8 mouse cellular contexts compared by ENCODE assay signal in genomic region chr11:70615074-70615473, GRCm38 (mm10). TPM values are rescaled to one million over a fixed set of nuclear protein-coding genes. Genes with fewer than 3 reads are reported as not detected.
DNase-seq lines count a peak whose midpoint lies in the region; TF ChIP-seq lines count a peak whose summit lies in the region.

No protein-coding gene starts in this region.

- in situ Hi-C loops in CH12.LX (cut with MboI; ENCODE audit: low pct_ligation_motif_present, low pct_unique_long_range_greater_than_20kb, low sequenced_read_pairs), result loop anchor here (5.0 to 25.0 kb wide), 2 partner anchors 203 to 378 kb away; partner anchors contain the start of genes 0610010K14Rik, Bcl6b, Gm21988 and Pelp1

- dilution Hi-C loops in CH12.LX (cut with MboI; ENCODE audit: extremely low pct_ligation_motif_present, extremely low pct_unique_long_range_greater_than_20kb, low sequenced_read_pairs), result no loop called here

- H3K4me3 ChIP-seq in CH12.LX (replicated peaks in 1 of 3; ENCODE audit: low read depth in 2 of 3, low read length in 2 of 3, poor library complexity in 1 of 3), result peak overlapping the region in 2 of 3 experiments; percentile 26 to 36

- no peak overlapping the region for H3K4me2 ChIP-seq in CH12.LX (ENCODE audit: insufficient read depth, low read depth, poor library complexity, severe bottlenecking)

- intact Hi-C loops in heart, postnatal 14 days (cut with DNase I), result loop anchor here (10.0 kb wide), 1 partner anchor 200 kb away; the partner anchor contains the start of gene Pelp1

- H3K36me3 ChIP-seq in CH12.LX (replicated peaks in 1 of 2; ENCODE audit: control insufficient read depth in 1 of 2, insufficient read depth in 1 of 2, low read length in 1 of 2), result peaks cover 25 to 62% of the 10 kb centered on the region in 2 experiments

- no peak for TF ChIP-seq EP300 in CH12.LX (IDR thresholded peaks at IDR 0.05; ENCODE audit: low read length)

- no peak for TF ChIP-seq RAD21 in CH12.LX (IDR thresholded peaks at IDR 0.05; ENCODE audit: low read depth, low read length)

- no peaks in the 10 kb centered on the region for H3K27me3 ChIP-seq in CH12.LX (replicated peaks)

- no peak for TF ChIP-seq CTCF in CH12.LX (conservative IDR thresholded peaks at IDR 0.05 in 1 of 2, IDR thresholded peaks at IDR 0.05 in 1 of 2; ENCODE audit: low read depth in 2 of 2, low read length in 2 of 2)

- peak; percentile 46 for DNase-seq in CH12.LX (ENCODE audit: extremely low read depth)
- peak; percentile 66 for DNase-seq in adrenal gland, postnatal 25 days
- DNase-seq in fibroblast of lung, adult 2 months (ENCODE audit: low read depth), result peak; percentile 39
- peak; percentile 62 to 70 for DNase-seq in heart, postnatal 14 days
- peak; percentile 79 to 86 for DNase-seq in kidney, postnatal 4 days
- DNase-seq in mesoderm, embryonic 11.5 days (ENCODE audit: low read depth, low spot score), result peak; percentile 58
- DNase-seq in spleen, postnatal 4 days (ENCODE audit: low spot score in 2 of 2), result peak; percentile 68 to 82
- DNase-seq in layer of hippocampus, postnatal 25 days (ENCODE audit: extremely low spot score in 1 of 2, low spot score in 1 of 2), result no peak

- no peaks in the 10 kb centered on the region for H3K79me2 ChIP-seq in CH12.LX (replicated peaks; ENCODE audit: control insufficient read depth, extremely low read depth, insufficient read depth, poor library complexity, severe bottlenecking)

- no peak overlapping the region for H3K9ac ChIP-seq in CH12.LX (ENCODE audit: insufficient read depth, low read depth)

- peaks cover 0 to 20% of the 10 kb centered on the region in 2 experiments; a peak in 2 of 4 replicates for H3K4me1 ChIP-seq in CH12.LX (ENCODE audit: control insufficient read depth in 1 of 2, insufficient read depth in 2 of 2)

- H3K9me3 ChIP-seq in CH12.LX (replicated peaks; ENCODE audit: low read length), result no peaks in the 10 kb centered on the region

- peak; percentile 58 for TF ChIP-seq POLR2A in CH12.LX (IDR thresholded peaks at IDR 0.05; ENCODE audit: low read depth, low read length)

- H3K27ac ChIP-seq in CH12.LX (ENCODE audit: insufficient read depth, low read depth), result no peak overlapping the region

TF ChIP-seq in CH12.LX, 34 proteins besides CTCF, POLR2A, EP300 and RAD21:
- TF ChIP-seq GABPA (IDR thresholded peaks at IDR 0.05; ENCODE audit: insufficient replicate concordance, low read depth, low read length) (no peak), ELF1 (IDR thresholded peaks at IDR 0.05; ENCODE audit: low read depth, low read length) (peak; percentile 58; the same call in 1 of the 2 replicates)

RNA-seq across cellular contexts. Expression of gene 4930544D05Rik, which starts 0.6 kb away (rescaled TPM):
- total RNA-seq in CH12.LX (2012; rRNA removed) (0.17 TPM in 1 of 2 replicates, not detected in the other), CH12.LX (2014; rRNA removed) (not detected in 2 replicates)
- not detected in 2 replicates for polyA plus RNA-seq in CH12.LX (2012; ENCODE audit: insufficient read length, low read depth)
- not detected in 2 replicates for total RNA-seq in adrenal gland, postnatal 25 days (2021)
- not detected for total RNA-seq in heart, postnatal 14 days (2021)
- total RNA-seq in layer of hippocampus, postnatal 25 days (2021), result under 1 TPM in 1 of 2 experiments, not detected in 1; 0.66 TPM

RNA-seq across cellular contexts. Expression of gene Chrne, which starts 3.9 kb away (rescaled TPM):
- total RNA-seq in CH12.LX (2012; rRNA removed) (not detected in 2 replicates), CH12.LX (2014; rRNA removed) (not detected in 2 replicates)
- not detected in 2 replicates for polyA plus RNA-seq in CH12.LX (2012; ENCODE audit: insufficient read length, low read depth)
- not detected in 2 replicates for total RNA-seq in adrenal gland, postnatal 25 days (2021)
- total RNA-seq in heart, postnatal 14 days (2021), result not detected
- under 1 TPM in 1 of 2 experiments, not detected in 1; 0.44 TPM for total RNA-seq in layer of hippocampus, postnatal 25 days (2021)

RNA-seq across cellular contexts. Expression of gene Gp1ba, which starts 23.8 kb away (rescaled TPM):
- total RNA-seq in CH12.LX (2012; rRNA removed), result 0.25 TPM in 2 replicates
- total RNA-seq in CH12.LX (2014; rRNA removed), result not detected in 2 replicates
- 0.84 and 1.1 TPM in 2 replicates for polyA plus RNA-seq in CH12.LX (2012; ENCODE audit: insufficient read length, low read depth)
- total RNA-seq in adrenal gland, postnatal 25 days (2021), result not detected in 2 replicates
- total RNA-seq in heart, postnatal 14 days (2021), result under 1 TPM; 0.17 to 0.22 TPM
- not detected for total RNA-seq in layer of hippocampus, postnatal 25 days (2021)

RNA-seq across cellular contexts. Expression of gene Rnf167, which starts 32.0 kb away (rescaled TPM):
- total RNA-seq in CH12.LX (2012; rRNA removed) (23.5 and 24.0 TPM in 2 replicates), CH12.LX (2014; rRNA removed) (24.1 and 25.5 TPM in 2 replicates)
- 28.0 and 31.7 TPM in 2 replicates for polyA plus RNA-seq in CH12.LX (2012; ENCODE audit: insufficient read length, low read depth)
- 92.7 and 106 TPM in 2 replicates for total RNA-seq in adrenal gland, postnatal 25 days (2021)
- total RNA-seq in heart, postnatal 14 days (2021), result 10 to 100 TPM; 52.0 to 54.4 TPM
- total RNA-seq in layer of hippocampus, postnatal 25 days (2021), result 10 to 100 TPM; 86.9 to 87.6 TPM

RNA-seq across cellular contexts. Expression of gene Slc25a11, which starts 32.2 kb away (rescaled TPM):
- total RNA-seq in CH12.LX (2012; rRNA removed) (96.9 and 99.0 TPM in 2 replicates), CH12.LX (2014; rRNA removed) (121 and 135 TPM in 2 replicates)
- polyA plus RNA-seq in CH12.LX (2012; ENCODE audit: insufficient read length, low read depth), result 127 and 132 TPM in 2 replicates
- 122 and 146 TPM in 2 replicates for total RNA-seq in adrenal gland, postnatal 25 days (2021)
- total RNA-seq in heart, postnatal 14 days (2021), result 100 to 1,000 TPM; 438 to 444 TPM
- 100 to 1,000 TPM; 127 to 129 TPM for total RNA-seq in layer of hippocampus, postnatal 25 days (2021)

Comparison
In these comparisons a context has a peak if more than half of its experiments do, and no peak if none do; other contexts are left out.
1. DNase-seq: peak in CH12.LX (single experiment), adrenal gland, postnatal 25 days (single experiment), fibroblast of lung, adult 2 months (single experiment), heart, postnatal 14 days (2 of 2), kidney, postnatal 4 days (2 of 2), mesoderm, embryonic 11.5 days (single experiment) and spleen, postnatal 4 days (2 of 2); none in layer of hippocampus, postnatal 25 days (0 of 2).